Mouse (Mus musculus) myocyte (in vitro differentiated cells): ENCODE measurements around the gene Mrpl38. TPM values are rescaled to one million over a fixed set of nuclear protein-coding genes. Genes with fewer than 3 reads are reported as not detected.

Source experiments
- H3K27me3 ChIP-seq: one replicate; pipeline ENCODE4 v1.6.1; 2011; ENCODE audit not compliant: control insufficient read depth, insufficient read depth, insufficient read length
- H3K36me3 ChIP-seq: one replicate; pipeline ENCODE4 v1.6.1; 2011; ENCODE audit not compliant: control insufficient read depth, insufficient read depth
- H3K4me2 ChIP-seq: one replicate; pipeline ENCODE4 v1.6.1; 2011; ENCODE audit warnings: low read depth, control low read depth
- H3K4me3 ChIP-seq: one replicate; pipeline ENCODE4 v1.5.1; 2011; ENCODE audit warnings: mild to moderate bottlenecking, control low read depth, moderate library complexity
- H3K79me2 ChIP-seq: one replicate; pipeline ENCODE4 v1.6.1; 2011; ENCODE audit not compliant: control insufficient read depth, insufficient read depth
- H3ac ChIP-seq: one replicate; pipeline ENCODE4 v1.6.1; 2011; ENCODE audit not compliant: control insufficient read depth, insufficient read length
- CEBPB ChIP-seq: IDR thresholded peaks from 2 replicates; pipeline ENCODE4 v1.6.1; 2011; ENCODE audit warnings: mild to moderate bottlenecking, moderate library complexity; ENCODE audit not compliant: poor library complexity, insufficient read depth, severe bottlenecking
- E2F4 ChIP-seq: IDR thresholded peaks from one replicate; pipeline ENCODE4 v1.6.1; 2011; ENCODE audit warnings: mild to moderate bottlenecking, control low read depth, moderate library complexity; ENCODE audit not compliant: insufficient read depth
- MAX ChIP-seq: IDR thresholded peaks from one replicate; pipeline ENCODE4 v1.6.1; 2011; ENCODE audit warnings: low read depth, mild to moderate bottlenecking, control low read depth
- MYOD1 ChIP-seq, 3 experiments: IDR thresholded peaks; one replicate each; pipeline ENCODE4 v1.6.1; 2011; ENCODE audit warnings: control low read depth in 2 of 3, low read depth in 2 of 3, mild to moderate bottlenecking in 2 of 3, moderate library complexity in 1 of 3; ENCODE audit not compliant: insufficient read length in 2 of 3, control insufficient read depth in 1 of 3
- MYOG ChIP-seq, 3 experiments: IDR thresholded peaks; one replicate each; pipeline ENCODE4 v1.6.1; 2011; ENCODE audit warnings: control low read depth in 2 of 3, low read depth in 2 of 3, mild to moderate bottlenecking in 2 of 3; ENCODE audit not compliant: insufficient read length in 2 of 3, control insufficient read depth in 1 of 3, insufficient read depth in 1 of 3
- POLR2A ChIP-seq: IDR thresholded peaks from one replicate; pipeline ENCODE4 v1.6.1; 2011; ENCODE audit warnings: low read depth, mild to moderate bottlenecking, control low read depth, moderate library complexity; ENCODE audit not compliant: insufficient read length
- POLR2AphosphoS2 ChIP-seq: IDR thresholded peaks from one replicate; pipeline ENCODE4 v1.6.1; 2011; ENCODE audit warnings: low read depth, control low read depth; ENCODE audit not compliant: insufficient read length
- REST ChIP-seq: IDR thresholded peaks from one replicate; pipeline ENCODE4 v1.6.1; 2011; ENCODE audit warnings: mild to moderate bottlenecking, control low read depth, moderate library complexity; ENCODE audit not compliant: insufficient read depth, insufficient read length
- SRF ChIP-seq: IDR thresholded peaks from one replicate; pipeline ENCODE4 v1.6.1; 2011; ENCODE audit warnings: low read depth; ENCODE audit not compliant: control insufficient read depth, insufficient read length
- TCF12 ChIP-seq: IDR thresholded peaks from one replicate; pipeline ENCODE4 v1.6.1; 2011; ENCODE audit warnings: mild to moderate bottlenecking, control low read depth; ENCODE audit not compliant: poor library complexity, insufficient read depth, severe bottlenecking
- TCF3 ChIP-seq: IDR thresholded peaks from one replicate; pipeline ENCODE4 v1.6.1; 2011; ENCODE audit warnings: low read depth, control low read depth; ENCODE audit not compliant: insufficient read length
- USF1 ChIP-seq: IDR thresholded peaks from one replicate; pipeline ENCODE4 v1.6.1; 2011; ENCODE audit warnings: low read depth, mild to moderate bottlenecking, control low read depth, moderate library complexity
- polyA plus RNA-seq: library from polyadenylated mRNA; unstranded; fragments of >200 nt; fragmentation: generic; extraction: Trizol; gene quantifications from one replicate; pipeline ENCODE4 v1.2.1, GENCODE M21; 2012; ENCODE audit warnings: missing spikeins

Gene Mrpl38
- polyA plus RNA-seq, 1 experiment = 141 TPM

GRCm38 (mm10) chr11:116111611-116112203 lies 27.0 kb downstream of the Mrpl38 start:
- Histone ChIP-seq H3ac (no peak overlapping the region), H3K36me3 (no peaks in the 10 kb centered on the region), H3K79me2 (peaks cover 11% of the 10 kb centered on the region), H3K4me2 (no peak overlapping the region), H3K27me3 (no peaks in the 10 kb centered on the region), H3K4me3 (no peak overlapping the region)
- TF ChIP-seq REST = no peak
- TF ChIP-seq USF1 = no peak
- TF ChIP-seq TCF12 = no peak
- TF ChIP-seq MYOD1 (IDR thresholded peaks at IDR 0.05; ENCODE audit: control insufficient read depth in 1 of 3, insufficient read length in 2 of 3, low read depth in 2 of 3) = no peak

DNA sequence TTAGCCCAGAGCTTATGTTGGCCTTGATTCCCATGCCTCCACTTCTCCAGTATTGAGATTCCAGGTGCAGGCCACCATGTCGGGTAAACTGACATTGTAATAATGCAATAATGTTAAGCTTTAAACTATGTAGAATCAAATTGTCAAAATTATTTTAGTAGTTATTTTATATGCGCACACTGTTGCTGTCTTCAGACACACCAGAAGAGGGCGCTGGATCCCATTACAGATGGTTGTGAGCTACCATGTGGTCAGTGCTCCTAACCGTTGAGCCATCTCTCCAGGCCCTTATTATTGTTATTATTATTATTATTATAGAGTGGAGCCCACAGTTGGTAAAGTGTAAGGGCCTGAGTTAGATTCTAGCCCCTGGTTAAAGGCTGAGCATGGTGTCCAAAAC lies 27.6 kb downstream of the Mrpl38 start:
- Histone ChIP-seq H3K36me3 (no peaks in the 10 kb centered on the region), H3K27me3 (no peaks in the 10 kb centered on the region), H3K79me2 (peaks cover 11% of the 10 kb centered on the region), H3ac (no peak overlapping the region), H3K4me3 (peak overlapping the region; percentile 78), H3K4me2 (peak overlapping the region; percentile 79)
- TF ChIP-seq TCF12 (no peak), MYOG (IDR thresholded peaks at IDR 0.05; ENCODE audit: control insufficient read depth in 1 of 3, insufficient read depth in 1 of 3, insufficient read length in 2 of 3, low read depth in 2 of 3) (no peak), POLR2AphosphoS2 (no peak), SRF (no peak), MAX (no peak), MYOD1 (IDR thresholded peaks at IDR 0.05; ENCODE audit: control insufficient read depth in 1 of 3, insufficient read length in 2 of 3, low read depth in 2 of 3) (no peak), USF1 (no peak), REST (no peak), CEBPB (no peak), E2F4 (no peak), POLR2A (no peak), TCF3 (no peak)

GRCm38 (mm10) chr11:116110540-116110939 lies 28.1 kb downstream of the Mrpl38 start:
- Histone ChIP-seq H3K27me3 (no peaks in the 10 kb centered on the region), H3K4me2 (peak overlapping the region; percentile 79), H3K4me3 (peak overlapping the region; percentile 78), H3K79me2 (peaks cover 11% of the 10 kb centered on the region), H3ac (peak overlapping the region; percentile 66), H3K36me3 (no peaks in the 10 kb centered on the region)
- TF ChIP-seq POLR2AphosphoS2 = no peak
- no peak for TF ChIP-seq TCF3
- no peak for TF ChIP-seq MYOD1 (IDR thresholded peaks at IDR 0.05; ENCODE audit: control insufficient read depth in 1 of 3, insufficient read length in 2 of 3, low read depth in 2 of 3)
- no peak for TF ChIP-seq CEBPB
- TF ChIP-seq USF1 = no peak
- TF ChIP-seq MAX = no peak
- TF ChIP-seq E2F4 = no peak
- TF ChIP-seq TCF12 = no peak
- no peak for TF ChIP-seq REST
- TF ChIP-seq POLR2A = no peak
- no peak for TF ChIP-seq MYOG (IDR thresholded peaks at IDR 0.05; ENCODE audit: control insufficient read depth in 1 of 3, insufficient read depth in 1 of 3, insufficient read length in 2 of 3, low read depth in 2 of 3)
- TF ChIP-seq SRF = no peak

- Histone ChIP-seq H3K27me3 (no peaks in the 10 kb centered on the region), H3K79me2 (peaks cover 11% of the 10 kb centered on the region), H3K4me2 (peak overlapping the region; percentile 79), H3K36me3 (no peaks in the 10 kb centered on the region), H3ac (peak overlapping the region; percentile 66), H3K4me3 (peak overlapping the region; percentile 78)
- TF ChIP-seq POLR2A (peak; percentile 86), MYOD1 (IDR thresholded peaks at IDR 0.05; ENCODE audit: control insufficient read depth in 1 of 3, insufficient read length in 2 of 3, low read depth in 2 of 3) (peak in 1 of 3 experiments; percentile 9), POLR2AphosphoS2 (peak; percentile 96), MAX (no peak), CEBPB (no peak), MYOG (IDR thresholded peaks at IDR 0.05; ENCODE audit: control insufficient read depth in 1 of 3, insufficient read depth in 1 of 3, insufficient read length in 2 of 3, low read depth in 2 of 3) (peak in 2 of 3 experiments; percentile 7 to 42), E2F4 (peak; percentile 35)
Observed at GRCm38 (mm10) chr11:116110131-116110530, 28.5 kb downstream of the Mrpl38 start.

DNA sequence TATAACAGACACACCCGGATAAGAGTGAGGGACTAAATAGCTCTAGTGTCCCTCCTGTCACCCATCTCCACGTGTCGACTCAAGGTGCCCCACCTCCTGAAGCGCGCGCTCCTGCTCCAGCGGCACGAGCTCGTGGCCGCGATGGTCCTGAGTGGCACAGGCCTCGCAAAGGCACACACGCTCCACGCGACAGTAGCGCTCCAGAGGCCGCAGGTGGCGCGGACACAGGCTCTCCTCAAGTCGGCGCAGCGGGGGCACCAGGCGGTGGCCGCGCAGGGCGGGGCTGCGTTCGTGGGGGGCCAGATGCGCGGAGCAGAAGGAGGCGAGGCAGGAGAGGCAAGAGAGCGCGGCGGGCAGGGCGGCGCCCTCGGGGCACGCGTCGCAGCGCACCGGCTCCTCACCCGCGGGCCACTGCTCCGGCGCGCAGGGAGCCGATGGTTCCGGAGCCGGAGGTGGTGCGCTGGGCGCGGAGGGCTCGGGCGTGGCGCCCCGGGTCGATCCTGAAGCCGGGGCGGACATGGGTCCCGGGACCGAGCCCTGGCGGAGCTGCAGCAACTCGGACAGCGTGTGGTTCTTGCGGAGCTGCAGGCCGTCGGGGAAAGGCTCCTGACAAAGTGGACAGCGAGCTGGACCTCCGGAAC lies 29.1 kb downstream of the Mrpl38 start:
- Histone ChIP-seq H3K4me2 (peak overlapping the region; percentile 92), H3K36me3 (no peaks in the 10 kb centered on the region), H3K4me3 (peak overlapping the region; percentile 78), H3K79me2 (peaks cover 11% of the 10 kb centered on the region), H3K27me3 (no peaks in the 10 kb centered on the region), H3ac (peak overlapping the region; percentile 66)
- peak in 2 of 3 experiments; percentile 41 to 73 for TF ChIP-seq MYOD1 (IDR thresholded peaks at IDR 0.05; ENCODE audit: control insufficient read depth in 1 of 3, insufficient read length in 2 of 3, low read depth in 2 of 3)
- peak in 2 of 3 experiments; percentile 53 to 84 for TF ChIP-seq MYOG (IDR thresholded peaks at IDR 0.05; ENCODE audit: control insufficient read depth in 1 of 3, insufficient read depth in 1 of 3, insufficient read length in 2 of 3, low read depth in 2 of 3)
- TF ChIP-seq POLR2A = peak; percentile 71
- TF ChIP-seq SRF = no peak
- TF ChIP-seq MAX = peak; percentile 53
- no peak for TF ChIP-seq TCF12
- TF ChIP-seq POLR2AphosphoS2 = peak; percentile 83
